In the genomic region with DNA sequence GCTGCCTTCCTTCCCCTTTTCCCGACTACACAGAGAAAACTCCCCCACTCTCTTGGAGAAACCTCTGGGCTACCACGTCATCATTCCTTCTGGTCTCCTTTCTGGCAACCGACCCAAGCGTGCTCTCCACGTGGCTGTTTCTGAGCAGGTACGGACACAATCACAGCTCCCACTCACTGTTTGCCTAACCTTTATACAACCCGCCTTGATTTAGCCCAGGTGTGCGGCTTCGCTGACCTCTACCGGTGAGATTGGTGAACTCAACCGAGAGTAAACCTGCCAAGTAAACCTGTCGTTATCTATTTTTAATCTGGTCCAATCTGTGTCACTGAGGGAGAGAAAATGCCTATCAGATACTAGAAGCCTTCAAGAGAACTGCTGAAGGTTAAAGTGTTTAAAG, we compare ENCODE assay signal across 12 mouse cellular contexts.
DNase-seq lines count a peak whose midpoint lies in the region; ATAC-seq and TF ChIP-seq lines count a peak whose summit lies in the region.
"Had no signal": no experiment of that assay in that cellular context is flagged by ENCODE, and none has a peak within 500 bp of the region (broad histone marks: within the 10 kb centered on the region; RNA-seq: fewer than 3 reads in every experiment).

No protein-coding gene starts in this region.

- no peak overlapping the region for H3K9ac ChIP-seq in stomach, embryonic 16.5 days (ENCODE audit: low read length)

- no peaks in the 10 kb centered on the region for H3K36me3 ChIP-seq in kidney, adult 2 months (ENCODE audit: control insufficient read depth, insufficient read depth, low read length)
- H3K36me3 ChIP-seq in stomach, embryonic 16.5 days (ENCODE audit: control insufficient read depth, insufficient read depth, low read length), result no peaks in the 10 kb centered on the region

- no peaks in the 10 kb centered on the region for H3K4me1 ChIP-seq in cerebellum, adult 2 months (ENCODE audit: control insufficient read depth, insufficient read depth, low read length)
- H3K4me1 ChIP-seq in kidney, adult 2 months (ENCODE audit: control insufficient read depth, insufficient read depth, low read length), result no peaks in the 10 kb centered on the region
- no peaks in the 10 kb centered on the region for H3K4me1 ChIP-seq in stomach, embryonic 16.5 days (ENCODE audit: control insufficient read depth, insufficient read depth, low read length)

- H3K4me3 ChIP-seq in cerebellum, adult 2 months (replicated peaks; ENCODE audit: insufficient read depth, low read depth, low read length), result no peak overlapping the region
- H3K4me3 ChIP-seq in kidney, adult 2 months (ENCODE audit: insufficient read depth, low read depth, low read length), result no peak overlapping the region
- H3K4me3 ChIP-seq in stomach, embryonic 16.5 days (replicated peaks; ENCODE audit: low read length), result no peak overlapping the region

- H3K27me3 ChIP-seq in cerebellum, adult 2 months (ENCODE audit: control insufficient read depth, insufficient read depth, low read length), result no peaks in the 10 kb centered on the region
- H3K27me3 ChIP-seq in kidney, adult 2 months (replicated peaks; ENCODE audit: control insufficient read depth, insufficient read depth, low read length), result no peaks in the 10 kb centered on the region
- no peaks in the 10 kb centered on the region for H3K27me3 ChIP-seq in stomach, embryonic 16.5 days (ENCODE audit: control insufficient read depth, insufficient read depth, low read length)

- peak; percentile 20; the same call in 1 of the 2 replicates for TF ChIP-seq CTCF in cerebellum, adult 2 months (IDR thresholded peaks at IDR 0.05; ENCODE audit: borderline replicate concordance, insufficient read depth, low read depth, low read length)
- peak; percentile 57 for TF ChIP-seq CTCF in kidney, adult 2 months (conservative IDR thresholded peaks at IDR 0.05; ENCODE audit: insufficient read depth, insufficient read length, low read depth, low read length)

- H3K27ac ChIP-seq in cerebellum, adult 2 months (ENCODE audit: insufficient read depth, low read length), result no peak overlapping the region
- no peak overlapping the region for H3K27ac ChIP-seq in kidney, adult 2 months (ENCODE audit: insufficient read depth, low read depth, low read length)
- no peak overlapping the region for H3K27ac ChIP-seq in stomach, embryonic 16.5 days (ENCODE audit: low read length)

- H3K9me3 ChIP-seq in stomach, embryonic 16.5 days (replicated peaks; ENCODE audit: control insufficient read depth, low read length), result no peaks in the 10 kb centered on the region

- no peak overlapping the region for H3K4me2 ChIP-seq in stomach, embryonic 16.5 days (ENCODE audit: low read depth, low read length)

- WGBS in cerebellum, adult 2 months, result 42% methylated on average over 12 of the region's 12 CpGs
- 13% methylated on average over 12 of the region's 12 CpGs for WGBS in kidney, adult 2 months
- WGBS in stomach, embryonic 16.5 days, result 13% methylated on average over 12 of the region's 12 CpGs

- peak; percentile 47; the same call in 1 of the 2 replicates for ATAC-seq in stomach, embryonic 16.5 days (ENCODE audit: insufficient read depth, low FRiP score)
- no peak for ATAC-seq in erythroblast, adult 5-6 weeks (replicated peaks; ENCODE audit: low FRiP score, poor library complexity, severe bottlenecking)

- no peak for DNase-seq in cerebellum, adult 2 months
- DNase-seq in cerebellum, adult 18-20 months, result no peak
- peak; percentile 0 for DNase-seq in ovary, postnatal 14 days (ENCODE audit: low spot score)
- DNase-seq in ovary, postnatal 10 days (ENCODE audit: low spot score), result no peak
- peak; percentile 8 for DNase-seq in kidney, adult 2 months
- no peak for DNase-seq in left cerebral cortex, adult 9 months (ENCODE audit: low spot score in 2 of 2)
- DNase-seq: cerebellum, adult 11 months; heart, postnatal 14 days; right cerebral cortex, adult 18-20 months; thymus, postnatal 36 days had no signal

- no peak for TF ChIP-seq POLR2A in cerebellum, adult 2 months (IDR thresholded peaks at IDR 0.05; ENCODE audit: borderline replicate concordance, insufficient read depth, low read length)
- no peak for TF ChIP-seq POLR2A in kidney, adult 2 months (IDR thresholded peaks at IDR 0.05; ENCODE audit: low read depth, low read length)

Comparison
In these comparisons a context has a peak if more than half of its experiments do, and no peak if none do; other contexts are left out.
1. DNase-seq: peak in ovary, postnatal 14 days (single experiment) and kidney, adult 2 months (single experiment); none in cerebellum, adult 2 months (0 of 2), cerebellum, adult 18-20 months (0 of 2), ovary, postnatal 10 days (single experiment) and left cerebral cortex, adult 9 months (0 of 2).